Mouse (Mus musculus): Measurements from ENCODE around the gene Man2a1. TPM values are rescaled to one million over a fixed set of nuclear protein-coding genes. Genes with fewer than 3 reads are reported as not detected.

The Man2a1 gene
- polyA plus RNA-seq, 1 experiment from 2014 or later, result 14.4 TPM

GRCm38 (mm10) chr17:64785961-64786360 lies 185.4 kb downstream of the Man2a1 start:
- no peak overlapping the region for H3K4me2 ChIP-seq (replicated peaks)
- no peak overlapping the region for H3K9ac ChIP-seq
- H3K27ac ChIP-seq (replicated peaks), result no peak overlapping the region
- no peak for ATAC-seq (ENCODE audit: insufficient number of reproducible peaks, low FRiP score, low TSS enrichment, low read depth)
- H3K9me3 ChIP-seq (replicated peaks), result no peaks in the 10 kb centered on the region
- H3K4me3 ChIP-seq (replicated peaks), result no peak overlapping the region
- WGBS, result 10% methylated on average over 1 of the region's 1 CpGs
- no peaks in the 10 kb centered on the region for H3K4me1 ChIP-seq
- no peaks in the 10 kb centered on the region for H3K27me3 ChIP-seq
- H3K36me3 ChIP-seq, result no peaks in the 10 kb centered on the region

- Histone ChIP-seq H3K9ac (no peak overlapping the region), H3K4me1 (no peaks in the 10 kb centered on the region), H3K36me3 (no peaks in the 10 kb centered on the region), H3K9me3 (replicated peaks) (no peaks in the 10 kb centered on the region), H3K27me3 (no peaks in the 10 kb centered on the region), H3K4me3 (replicated peaks) (no peak overlapping the region), H3K4me2 (replicated peaks) (no peak overlapping the region), H3K27ac (replicated peaks) (no peak overlapping the region)
- ATAC-seq (ENCODE audit: insufficient number of reproducible peaks, low FRiP score, low TSS enrichment, low read depth), result no peak
- 83% methylated on average over 13 of the region's 13 CpGs for WGBS
Observed at GRCm38 (mm10) chr17:64788301-64788700, 187.8 kb downstream of the Man2a1 start.

- no peaks in the 10 kb centered on the region for H3K4me1 ChIP-seq
- H3K36me3 ChIP-seq, result no peaks in the 10 kb centered on the region
- WGBS, result 69% methylated on average over 3 of the region's 3 CpGs
- ATAC-seq (ENCODE audit: insufficient number of reproducible peaks, low FRiP score, low TSS enrichment, low read depth), result no peak
- H3K27ac ChIP-seq (replicated peaks), result no peak overlapping the region
- H3K4me3 ChIP-seq (replicated peaks), result no peak overlapping the region
- no peak overlapping the region for H3K4me2 ChIP-seq (replicated peaks)
- H3K9me3 ChIP-seq (replicated peaks), result no peaks in the 10 kb centered on the region
- H3K27me3 ChIP-seq, result no peaks in the 10 kb centered on the region
- H3K9ac ChIP-seq, result no peak overlapping the region
Observed at GRCm38 (mm10) chr17:64789175-64789574, 188.6 kb downstream of the Man2a1 start.

GRCm38 (mm10) chr17:64792076-64792475 lies 191.5 kb downstream of the Man2a1 start:
- H3K9me3 ChIP-seq (replicated peaks), result no peaks in the 10 kb centered on the region
- ATAC-seq (ENCODE audit: insufficient number of reproducible peaks, low FRiP score, low TSS enrichment, low read depth), result no peak
- H3K36me3 ChIP-seq, result no peaks in the 10 kb centered on the region
- no peak overlapping the region for H3K9ac ChIP-seq
- no peaks in the 10 kb centered on the region for H3K4me1 ChIP-seq
- 88% methylated on average over 3 of the region's 3 CpGs for WGBS
- no peak overlapping the region for H3K4me3 ChIP-seq (replicated peaks)
- no peaks in the 10 kb centered on the region for H3K27me3 ChIP-seq
- H3K27ac ChIP-seq (replicated peaks), result no peak overlapping the region
- H3K4me2 ChIP-seq (replicated peaks), result no peak overlapping the region

GRCm38 (mm10) chr17:64792623-64793022 lies 192.1 kb downstream of the Man2a1 start:
- no peak overlapping the region for H3K4me2 ChIP-seq (replicated peaks)
- H3K9ac ChIP-seq, result no peak overlapping the region
- 46% methylated on average over 5 of the region's 5 CpGs for WGBS
- H3K9me3 ChIP-seq (replicated peaks), result no peaks in the 10 kb centered on the region
- H3K27me3 ChIP-seq, result no peaks in the 10 kb centered on the region
- no peaks in the 10 kb centered on the region for H3K4me1 ChIP-seq
- H3K4me3 ChIP-seq (replicated peaks), result no peak overlapping the region
- H3K36me3 ChIP-seq, result no peaks in the 10 kb centered on the region
- peak; percentile 57; the same call in 1 of the 2 replicates for ATAC-seq (ENCODE audit: insufficient number of reproducible peaks, low FRiP score, low TSS enrichment, low read depth)
- no peak overlapping the region for H3K27ac ChIP-seq (replicated peaks)

- Histone ChIP-seq H3K27ac (replicated peaks) (no peak overlapping the region), H3K27me3 (no peaks in the 10 kb centered on the region), H3K4me3 (replicated peaks) (no peak overlapping the region), H3K9ac (no peak overlapping the region), H3K36me3 (no peaks in the 10 kb centered on the region), H3K4me1 (no peaks in the 10 kb centered on the region), H3K9me3 (replicated peaks) (no peaks in the 10 kb centered on the region), H3K4me2 (replicated peaks) (no peak overlapping the region)
- 38% methylated on average over 11 of the region's 11 CpGs for WGBS
- ATAC-seq (ENCODE audit: insufficient number of reproducible peaks, low FRiP score, low TSS enrichment, low read depth), result peak; percentile 57
Observed at GRCm38 (mm10) chr17:64802168-64802955, 201.8 kb downstream of the Man2a1 start.

GRCm38 (mm10) chr17:64802956-64803275 lies 202.4 kb downstream of the Man2a1 start:
- Histone ChIP-seq H3K27ac (replicated peaks) (no peak overlapping the region), H3K4me3 (replicated peaks) (no peak overlapping the region), H3K9me3 (replicated peaks) (no peaks in the 10 kb centered on the region), H3K9ac (no peak overlapping the region), H3K4me2 (replicated peaks) (no peak overlapping the region), H3K36me3 (no peaks in the 10 kb centered on the region), H3K4me1 (no peaks in the 10 kb centered on the region), H3K27me3 (no peaks in the 10 kb centered on the region)
- no peak for ATAC-seq (ENCODE audit: insufficient number of reproducible peaks, low FRiP score, low TSS enrichment, low read depth)
- WGBS, result 58% methylated on average over 7 of the region's 7 CpGs

Other genes with a start within 250 kb of the Man2a1 start
- gene 4930583I09Rik, start 235.3 kb downstream of the Man2a1 start, polyA plus RNA-seq (2015; fragmentation: Nextera tagmentation; extraction: Ambion mirVana), result not detected in 2 replicates

Data from embryonic facial prominence, embryonic 15.5 days (tissue).